Mouse (Mus musculus) liver, embryonic 11.5 days (tissue): ENCODE measurements around the gene Castor1. TPM values are rescaled to one million over a fixed set of nuclear protein-coding genes. Genes with fewer than 3 reads are reported as not detected.

Source experiments
- ATAC-seq: fragments of 200-750 bp; cut with Nextera tagmentation; replicated peaks from 2 replicates; pipeline ENCODE4 v1.8.0; 2017; ENCODE audit warnings: moderate number of reproducible peaks, mild to moderate bottlenecking, moderate TSS enrichment, moderate library complexity; ENCODE audit not compliant: low FRiP score
- DNase-seq: peaks from one replicate; pipeline ENCODE4 v3.0.0-alpha.2; 2017; ENCODE audit warnings: low spot score
- H3K27ac ChIP-seq: fragments of 300-500 bp; sonication (generic); 2 replicates; pipeline ENCODE4 v1.5.1; 2014; ENCODE audit warnings: mild to moderate bottlenecking, low read depth, low read length, control low read depth
- H3K27me3 ChIP-seq: fragments of 300-500 bp; sonication (generic); replicated peaks from 2 replicates; pipeline ENCODE4 v1.6.1; 2014; ENCODE audit warnings: low read length, mixed read lengths; ENCODE audit not compliant: control insufficient read depth, insufficient read depth
- H3K36me3 ChIP-seq: fragments of 300-500 bp; sonication (generic); 2 replicates; pipeline ENCODE4 v1.6.1; 2014; ENCODE audit warnings: mild to moderate bottlenecking, low read length, moderate library complexity, mixed read lengths; ENCODE audit not compliant: control insufficient read depth, insufficient read depth
- H3K4me1 ChIP-seq: fragments of 300-500 bp; sonication (generic); replicated peaks from 2 replicates; pipeline ENCODE4 v1.6.1; 2014; ENCODE audit warnings: low read length, mixed read lengths; ENCODE audit not compliant: control insufficient read depth, insufficient read depth
- H3K4me2 ChIP-seq: fragments of 300-500 bp; sonication (generic); 2 replicates; pipeline ENCODE4 v1.6.1; 2014; ENCODE audit warnings: mild to moderate bottlenecking, control low read depth, moderate library complexity
- H3K4me3 ChIP-seq: fragments of 300-500 bp; sonication (generic); 2 replicates; pipeline ENCODE4 v1.5.1; 2014; ENCODE audit warnings: low read depth, low read length, control low read depth
- H3K9ac ChIP-seq: fragments of 300-500 bp; sonication (generic); 2 replicates; pipeline ENCODE4 v1.6.1; 2014; ENCODE audit warnings: low read depth, low read length, control low read depth
- H3K9me3 ChIP-seq: fragments of 300-500 bp; sonication (generic); 2 replicates; pipeline ENCODE4 v1.6.1; 2016; ENCODE audit warnings: low read length, inconsistent platforms, mixed read lengths; ENCODE audit not compliant: control insufficient read depth
- WGBS: fragments of 180-500 bp; shearing (Covaris S2); extraction: QIAGEN DNeasy Blood & Tissue Kit; methylation state at CpG from one replicate; pipeline ENCODE4 v1.1.7; 2014; 5-methylcytosine and 5-hydroxymethylcytosine counted together
- polyA plus RNA-seq: library from polyadenylated mRNA; unstranded; fragments of >200 nt; fragmentation: Nextera tagmentation; extraction: Ambion mirVana; gene quantifications from 2 replicates; pipeline ENCODE4 v1.2.1, GENCODE M21; 2014

Castor1 gene
- polyA plus RNA-seq, 1 experiment from 2014 or later: 2.0 TPM

DNA sequence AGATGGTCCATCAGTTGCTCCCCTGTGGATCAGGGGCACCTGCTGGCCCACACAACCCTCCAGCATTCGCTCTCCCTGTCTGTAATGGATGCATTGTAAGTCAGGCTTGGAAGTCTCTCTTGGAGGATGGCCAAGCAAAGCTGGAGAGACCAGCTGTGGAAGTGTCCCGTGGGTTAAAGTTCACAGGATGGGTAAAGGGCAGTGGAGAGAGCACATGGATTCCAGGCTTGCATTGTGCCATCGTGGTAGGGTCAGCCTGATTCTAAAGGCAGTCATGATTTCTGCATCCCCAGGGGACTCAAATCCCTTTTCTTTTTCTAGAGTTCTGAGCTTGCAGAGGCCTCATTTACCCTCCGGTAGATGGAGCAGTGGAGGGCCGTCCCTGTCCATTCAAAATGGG lies 39.7 kb downstream of the Castor1 start:
- WGBS: 68% methylated on average over 5 of the region's 5 CpGs
- no peak for ATAC-seq

DNA sequence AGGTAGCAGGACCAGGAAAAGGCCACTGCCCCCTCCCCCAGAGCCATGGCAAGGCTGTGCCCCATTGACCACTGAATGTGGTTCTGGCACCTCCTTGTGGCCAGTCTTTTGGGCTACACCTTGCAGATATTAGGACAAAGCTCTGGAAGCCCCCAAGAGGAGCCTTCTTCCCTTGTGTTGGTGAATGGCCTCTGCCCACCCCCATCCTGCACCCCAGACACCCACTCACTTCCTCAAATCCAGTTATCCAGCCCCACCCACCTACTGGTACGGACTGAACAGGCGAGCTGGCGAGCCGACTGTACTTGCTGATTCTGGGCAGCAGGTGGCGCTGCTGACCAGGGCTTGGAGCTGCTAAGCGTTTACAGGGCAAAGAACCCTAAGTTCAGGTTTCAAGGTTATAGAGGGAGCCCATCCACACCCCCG lies 40.6 kb downstream of the Castor1 start:
- peak; percentile 85 for DNase-seq
- no peak overlapping the region for H3K27ac ChIP-seq
- H3K36me3 ChIP-seq: no peaks in the 10 kb centered on the region
- no peaks in the 10 kb centered on the region for H3K27me3 ChIP-seq
- H3K9ac ChIP-seq: no peak overlapping the region
- H3K9me3 ChIP-seq: no peaks in the 10 kb centered on the region
- WGBS: under 1% methylated on average over 7 of the region's 7 CpGs
- H3K4me3 ChIP-seq: peak overlapping the region; percentile 11; the same call in 1 of the 2 replicates
- H3K4me1 ChIP-seq: peaks cover 16% of the 10 kb centered on the region
- H3K4me2 ChIP-seq: peak overlapping the region; percentile 46
- ATAC-seq: peak; percentile 63

More for the DNA sequence above, 39.7 kb downstream of the Castor1 start:
- H3K4me1 ChIP-seq: peaks cover 10% of the 10 kb centered on the region
- no peak for DNase-seq
- no peaks in the 10 kb centered on the region for H3K36me3 ChIP-seq
- no peak overlapping the region for H3K4me2 ChIP-seq
- H3K9me3 ChIP-seq: no peaks in the 10 kb centered on the region
- no peak overlapping the region for H3K9ac ChIP-seq
- H3K4me3 ChIP-seq: no peak overlapping the region
- no peaks in the 10 kb centered on the region for H3K27me3 ChIP-seq
- no peak overlapping the region for H3K27ac ChIP-seq

DNA sequence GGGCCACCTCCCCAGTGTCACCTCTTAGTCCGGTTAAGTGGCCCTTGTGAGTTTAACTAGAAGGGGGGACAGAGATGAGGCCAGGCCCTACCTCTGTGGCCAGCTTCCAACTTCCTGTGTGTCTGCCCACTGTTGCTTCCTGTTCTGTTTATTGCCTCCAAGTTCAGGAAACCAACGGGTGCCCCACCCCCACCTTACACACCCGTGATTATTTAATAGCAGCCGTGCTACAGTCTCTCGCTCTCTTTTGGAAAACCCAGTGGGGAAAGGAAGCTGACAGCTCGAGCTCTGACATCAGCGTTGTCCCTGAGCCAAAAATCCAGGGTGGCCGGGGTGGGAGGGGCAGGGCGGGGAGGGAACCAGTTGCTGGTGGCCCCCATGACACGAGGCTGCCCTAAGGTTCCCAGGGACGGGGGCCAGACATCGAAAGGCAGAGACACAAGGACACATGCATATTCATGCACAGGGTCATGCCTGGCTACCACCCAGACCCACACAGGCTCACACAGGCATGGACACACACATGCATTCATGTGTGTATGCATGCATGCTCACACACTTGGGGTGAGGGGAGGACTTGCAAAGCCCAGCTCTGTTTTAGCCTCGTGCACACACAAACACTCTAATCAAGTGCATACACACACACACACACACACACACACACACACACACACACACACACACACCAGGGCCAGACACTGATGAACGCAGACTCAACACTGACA lies 42.6 kb downstream of the Castor1 start:
- H3K27ac ChIP-seq: no peak overlapping the region
- H3K9me3 ChIP-seq: no peaks in the 10 kb centered on the region
- WGBS: 36% methylated on average over 14 of the region's 14 CpGs
- peak overlapping the region; percentile 30; the same call in 1 of the 2 replicates for H3K9ac ChIP-seq
- peaks cover 12% of the 10 kb centered on the region for H3K27me3 ChIP-seq
- no peak overlapping the region; the same call in 1 of the 2 replicates for H3K4me3 ChIP-seq
- H3K36me3 ChIP-seq: no peaks in the 10 kb centered on the region
- DNase-seq: no peak
- no peak for ATAC-seq
- H3K4me2 ChIP-seq: peak overlapping the region; percentile 49
- peaks cover 16% of the 10 kb centered on the region for H3K4me1 ChIP-seq

DNA sequence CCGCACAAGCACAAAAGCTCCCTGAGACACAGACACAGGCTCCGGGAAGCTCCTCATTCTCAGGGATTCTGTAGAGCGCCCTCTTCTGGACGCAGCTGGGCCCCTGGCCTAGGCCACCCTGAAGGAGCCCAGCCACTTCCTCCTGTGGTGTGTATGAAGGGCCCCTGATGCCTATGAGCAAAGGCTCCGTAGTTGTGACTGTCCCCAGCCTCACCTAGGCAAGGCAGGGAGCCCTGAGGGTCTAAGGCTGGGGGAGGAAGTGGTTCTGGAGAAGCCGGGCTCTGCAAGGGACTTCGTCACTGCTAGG lies 43.1 kb downstream of the Castor1 start:
- H3K36me3 ChIP-seq: no peaks in the 10 kb centered on the region
- 34% methylated on average over 7 of the region's 7 CpGs for WGBS
- no peak overlapping the region for H3K9ac ChIP-seq
- H3K4me1 ChIP-seq: peaks cover 16% of the 10 kb centered on the region
- H3K27me3 ChIP-seq: peaks cover 17% of the 10 kb centered on the region
- DNase-seq (no peak), ATAC-seq (peak; percentile 26; the same call in 1 of the 2 replicates)
- H3K9me3 ChIP-seq: no peaks in the 10 kb centered on the region
- H3K27ac ChIP-seq: no peak overlapping the region
- H3K4me2 ChIP-seq: no peak overlapping the region; the same call in 1 of the 2 replicates
- no peak overlapping the region for H3K4me3 ChIP-seq

DNA sequence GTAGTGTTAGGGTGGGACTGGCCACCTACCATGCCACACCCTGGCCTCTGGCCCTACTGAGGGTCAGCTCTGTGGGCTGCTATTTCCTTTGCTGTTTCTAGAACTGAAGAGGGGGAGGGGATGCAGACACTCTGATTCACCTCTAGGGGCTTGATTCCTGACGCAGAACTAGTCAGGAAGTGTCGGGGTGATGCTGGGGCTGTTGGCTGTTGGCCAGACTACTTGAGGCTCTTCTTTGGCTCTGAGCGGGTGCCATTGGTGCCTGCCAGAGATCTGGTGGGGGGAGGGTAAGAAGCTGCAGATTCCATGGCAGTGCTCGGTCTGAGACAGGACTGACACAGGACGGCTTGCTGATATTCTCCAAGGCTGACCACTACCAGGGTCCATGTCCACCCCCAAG lies 43.9 kb downstream of the Castor1 start:
- H3K36me3 ChIP-seq: no peaks in the 10 kb centered on the region
- H3K27me3 ChIP-seq: peaks cover 25% of the 10 kb centered on the region
- no peak for ATAC-seq
- H3K9me3 ChIP-seq: no peaks in the 10 kb centered on the region
- DNase-seq: no peak
- peaks cover 16% of the 10 kb centered on the region for H3K4me1 ChIP-seq
- H3K4me3 ChIP-seq: no peak overlapping the region
- 37% methylated on average over 5 of the region's 5 CpGs for WGBS
- H3K9ac ChIP-seq: no peak overlapping the region
- H3K4me2 ChIP-seq: no peak overlapping the region; the same call in 1 of the 2 replicates
- no peak overlapping the region for H3K27ac ChIP-seq

DNA sequence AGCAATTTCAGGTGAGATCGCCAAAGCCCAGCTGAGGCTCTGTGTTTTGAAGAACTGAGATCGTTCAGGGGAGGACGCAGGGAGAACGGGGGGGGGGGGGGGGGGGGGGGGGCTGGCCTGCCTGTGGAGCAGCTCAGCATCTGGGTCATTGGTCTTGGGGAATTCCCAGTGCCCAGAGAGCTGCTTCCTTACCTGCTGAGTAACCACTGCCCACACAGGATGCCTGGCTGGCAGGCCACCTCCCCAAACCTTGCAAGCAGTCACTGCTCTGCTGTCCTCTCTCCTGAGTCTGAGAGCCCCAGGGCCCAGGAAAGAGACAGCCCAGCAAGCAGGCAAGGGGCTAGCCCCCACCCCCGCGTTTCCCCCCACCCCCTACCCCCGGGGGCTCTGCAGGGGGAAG lies 44.8 kb downstream of the Castor1 start:
- Histone ChIP-seq H3K9me3 (no peaks in the 10 kb centered on the region), H3K27me3 (peaks cover 34% of the 10 kb centered on the region), H3K4me2 (no peak overlapping the region), H3K9ac (no peak overlapping the region), H3K27ac (no peak overlapping the region), H3K36me3 (no peaks in the 10 kb centered on the region), H3K4me1 (peaks cover 16% of the 10 kb centered on the region), H3K4me3 (no peak overlapping the region)
- no peak for DNase-seq
- WGBS: 22% methylated on average over 6 of the region's 7 CpGs
- ATAC-seq: no peak

DNA sequence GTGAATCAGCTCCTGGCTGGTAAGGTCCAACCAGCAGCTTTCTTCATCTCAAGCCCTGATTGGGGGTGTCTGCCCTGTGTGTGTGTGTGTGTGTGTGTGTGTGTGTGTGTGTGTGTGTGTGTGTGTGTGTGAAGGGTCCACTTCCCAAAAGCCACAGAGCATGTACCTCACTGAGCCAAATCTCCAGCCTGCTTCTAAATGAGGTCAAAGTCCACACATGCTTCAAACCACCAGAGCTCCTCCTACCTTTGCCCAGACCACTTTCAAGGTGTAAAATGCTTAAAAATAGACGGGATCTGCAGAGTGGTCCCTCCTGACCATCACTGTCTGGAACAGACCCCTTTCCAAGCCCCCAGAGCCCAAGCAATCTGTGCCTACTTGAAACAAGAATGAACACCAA lies 45.3 kb downstream of the Castor1 start:
- Histone ChIP-seq H3K27me3 (peaks cover 39% of the 10 kb centered on the region), H3K4me2 (no peak overlapping the region), H3K9ac (no peak overlapping the region), H3K4me3 (no peak overlapping the region), H3K36me3 (no peaks in the 10 kb centered on the region), H3K27ac (no peak overlapping the region), H3K9me3 (no peaks in the 10 kb centered on the region), H3K4me1 (peaks cover 16% of the 10 kb centered on the region)
- DNase-seq: no peak
- WGBS: 32% methylated on average over 1 of the region's 1 CpGs
- ATAC-seq: no peak

DNA sequence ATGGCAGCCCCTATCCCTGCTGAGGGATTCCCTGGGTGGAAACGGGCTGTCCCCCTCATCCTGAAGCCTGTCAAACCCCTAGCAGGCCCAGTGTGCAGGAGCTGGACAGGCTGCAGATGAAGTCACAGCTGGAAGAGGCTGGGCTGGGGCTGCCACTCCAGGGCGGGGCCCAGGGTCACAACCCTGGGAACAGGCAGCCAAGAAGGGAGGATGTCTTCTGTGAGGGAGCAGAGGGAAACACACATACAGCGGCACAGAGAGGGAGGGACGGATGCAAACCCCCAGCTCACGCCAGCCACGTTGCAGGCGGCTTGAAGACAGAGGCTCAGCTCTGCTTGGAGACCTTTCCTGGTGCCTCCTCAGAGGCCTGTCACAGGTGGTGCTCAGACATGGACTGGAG lies 46.0 kb downstream of the Castor1 start:
- Histone ChIP-seq H3K27me3 (peaks cover 46% of the 10 kb centered on the region), H3K27ac (no peak overlapping the region), H3K4me3 (no peak overlapping the region), H3K36me3 (no peaks in the 10 kb centered on the region), H3K9ac (no peak overlapping the region), H3K9me3 (no peaks in the 10 kb centered on the region), H3K4me1 (peaks cover 16% of the 10 kb centered on the region), H3K4me2 (no peak overlapping the region)
- WGBS: 70% methylated on average over 7 of the region's 7 CpGs
- DNase-seq (no peak), ATAC-seq (no peak)
